Mouse (Mus musculus): ENCODE results near the gene Dapk2. TPM values are rescaled to one million over a fixed set of nuclear protein-coding genes. Genes with fewer than 3 reads are reported as not detected.

The Dapk2 gene
- polyA plus RNA-seq, 1 experiment from 2014 or later = 23.4 TPM

- Histone ChIP-seq H3K4me3 (ENCODE audit: low read depth, low read length) (no peak overlapping the region), H3K27me3 (ENCODE audit: insufficient read depth, low read length) (no peaks in the 10 kb centered on the region), H3K9me3 (ENCODE audit: low read length) (no peaks in the 10 kb centered on the region), H3K4me2 (ENCODE audit: low read depth, low read length) (no peak overlapping the region), H3K4me1 (ENCODE audit: insufficient read depth) (peaks cover 42% of the 10 kb centered on the region), H3K27ac (ENCODE audit: low read depth) (no peak overlapping the region), H3K9ac (replicated peaks) (no peak overlapping the region), H3K36me3 (replicated peaks; ENCODE audit: insufficient read depth, low read length) (peaks cover 2% of the 10 kb centered on the region; the same call in 1 of the 2 replicates)
- no peak for ATAC-seq
- no peak for DNase-seq
- WGBS (ENCODE audit: insufficient replicate concordance) = 75% methylated on average over 4 of the region's 4 CpGs
- no peak for TF ChIP-seq EP300 (IDR thresholded peaks at IDR 0.05; ENCODE audit: low read depth)
Observed at GRCm38 (mm10) chr9:66241722-66242121, 83.7 kb downstream of the Dapk2 start.

DNA sequence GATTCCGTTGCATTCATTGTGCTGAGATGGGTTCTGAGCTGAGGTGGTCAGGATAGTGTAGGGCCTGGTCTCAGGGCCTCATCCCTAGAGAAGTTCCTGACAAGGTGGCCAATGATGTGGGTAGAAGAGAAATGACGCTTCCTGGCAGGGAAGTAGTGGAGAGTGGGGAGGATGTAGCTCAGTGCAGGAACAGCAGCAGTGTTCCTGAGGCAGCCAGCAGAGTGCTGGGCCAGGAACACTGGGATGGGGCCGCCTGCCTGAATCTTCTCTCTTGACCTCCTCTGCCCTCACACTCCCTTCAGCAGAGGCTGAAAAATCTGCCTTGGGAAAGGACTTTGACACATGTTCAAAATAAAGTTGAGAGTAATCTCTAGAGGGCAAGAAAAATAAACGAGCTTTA lies 85.2 kb downstream of the Dapk2 start:
- H3K27ac ChIP-seq (ENCODE audit: low read depth) = no peak overlapping the region; the same call in 1 of the 2 replicates
- no peak overlapping the region for H3K4me3 ChIP-seq (ENCODE audit: low read depth, low read length)
- TF ChIP-seq CTCF (IDR thresholded peaks at IDR 0.05; ENCODE audit: low read depth) (no peak), EP300 (IDR thresholded peaks at IDR 0.05; ENCODE audit: low read depth) (no peak)
- no peaks in the 10 kb centered on the region for H3K9me3 ChIP-seq (ENCODE audit: low read length)
- 71% methylated on average over 4 of the region's 4 CpGs for WGBS (ENCODE audit: insufficient replicate concordance)
- no peaks in the 10 kb centered on the region for H3K27me3 ChIP-seq (ENCODE audit: insufficient read depth, low read length)
- H3K9ac ChIP-seq (replicated peaks) = no peak overlapping the region
- H3K36me3 ChIP-seq (replicated peaks; ENCODE audit: insufficient read depth, low read length) = peaks cover 2% of the 10 kb centered on the region
- H3K4me2 ChIP-seq (ENCODE audit: low read depth, low read length) = no peak overlapping the region
- DNase-seq (no peak), ATAC-seq (no peak)
- H3K4me1 ChIP-seq (ENCODE audit: insufficient read depth) = peaks cover 42% of the 10 kb centered on the region

DNA sequence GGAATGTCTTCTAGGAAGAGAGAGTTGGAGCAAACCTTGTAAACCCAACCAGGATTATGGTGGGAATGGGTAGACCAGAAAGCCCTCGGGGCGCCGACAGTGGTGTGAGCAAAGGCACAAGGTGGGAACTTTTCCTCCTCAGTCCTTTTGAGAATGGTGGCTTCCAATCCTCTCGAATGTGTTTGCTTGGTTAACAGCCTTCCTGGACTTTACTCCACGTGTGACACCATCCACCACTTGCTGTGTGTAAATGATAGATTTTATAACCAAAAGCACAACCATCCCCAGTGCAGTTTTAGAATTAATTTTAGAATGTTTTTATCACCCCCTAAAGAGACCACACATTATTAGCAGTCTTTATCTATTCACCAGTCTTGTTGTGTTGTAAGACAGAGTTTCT lies 86.1 kb downstream of the Dapk2 start:
- Histone ChIP-seq H3K27ac (ENCODE audit: low read depth) (peak overlapping the region; percentile 53), H3K4me3 (ENCODE audit: low read depth, low read length) (no peak overlapping the region), H3K4me2 (ENCODE audit: low read depth, low read length) (no peak overlapping the region), H3K9me3 (ENCODE audit: low read length) (no peaks in the 10 kb centered on the region), H3K4me1 (ENCODE audit: insufficient read depth) (peaks cover 40% of the 10 kb centered on the region), H3K27me3 (ENCODE audit: insufficient read depth, low read length) (no peaks in the 10 kb centered on the region), H3K36me3 (replicated peaks; ENCODE audit: insufficient read depth, low read length) (peaks cover 6% of the 10 kb centered on the region), H3K9ac (replicated peaks) (no peak overlapping the region)
- WGBS (ENCODE audit: insufficient replicate concordance) = 70% methylated on average over 5 of the region's 5 CpGs
- ATAC-seq = peak; percentile 64; the same call in 1 of the 2 replicates
- no peak for DNase-seq
- TF ChIP-seq EP300 (IDR thresholded peaks at IDR 0.05; ENCODE audit: low read depth) = no peak
- no peak for TF ChIP-seq CTCF (IDR thresholded peaks at IDR 0.05; ENCODE audit: low read depth)

DNA sequence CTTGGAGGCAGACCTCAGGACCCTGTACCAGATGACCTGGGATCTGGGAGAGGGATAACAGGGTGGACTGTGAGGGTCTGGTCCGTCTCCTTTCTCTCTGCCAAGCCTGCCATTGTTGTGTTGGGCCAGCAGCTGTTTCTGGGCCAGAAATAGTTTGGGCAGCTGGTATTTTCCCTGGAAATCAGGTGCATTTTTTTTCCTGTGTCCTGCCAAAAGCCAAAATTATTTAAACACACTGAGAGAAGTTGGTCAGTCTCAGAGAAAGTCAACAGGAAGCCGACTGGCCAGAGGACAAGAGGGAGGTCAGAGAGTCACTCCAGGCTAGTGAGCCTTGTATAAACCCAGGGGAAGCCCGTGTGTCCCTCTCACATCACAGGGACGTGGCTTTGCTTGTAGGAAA lies 87.7 kb downstream of the Dapk2 start:
- DNase-seq = no peak
- WGBS (ENCODE audit: insufficient replicate concordance) = 39% methylated on average over 4 of the region's 4 CpGs
- no peaks in the 10 kb centered on the region for H3K27me3 ChIP-seq (ENCODE audit: insufficient read depth, low read length)
- ATAC-seq = no peak
- peaks cover 6% of the 10 kb centered on the region for H3K36me3 ChIP-seq (replicated peaks; ENCODE audit: insufficient read depth, low read length)
- H3K4me2 ChIP-seq (ENCODE audit: low read depth, low read length) = no peak overlapping the region
- no peak overlapping the region for H3K4me3 ChIP-seq (ENCODE audit: low read depth, low read length)
- H3K9me3 ChIP-seq (ENCODE audit: low read length) = no peaks in the 10 kb centered on the region
- peak overlapping the region; percentile 58 for H3K27ac ChIP-seq (ENCODE audit: low read depth)
- peaks cover 29% of the 10 kb centered on the region for H3K4me1 ChIP-seq (ENCODE audit: insufficient read depth)
- no peak overlapping the region for H3K9ac ChIP-seq (replicated peaks)
- TF ChIP-seq EP300 (IDR thresholded peaks at IDR 0.05; ENCODE audit: low read depth) (no peak), CTCF (IDR thresholded peaks at IDR 0.05; ENCODE audit: low read depth) (no peak)

- no peak for TF ChIP-seq CTCF (IDR thresholded peaks at IDR 0.05; ENCODE audit: low read depth)
- no peak for TF ChIP-seq EP300 (IDR thresholded peaks at IDR 0.05; ENCODE audit: low read depth)
- no peak overlapping the region for H3K27ac ChIP-seq (ENCODE audit: low read depth)
- H3K4me1 ChIP-seq (ENCODE audit: insufficient read depth) = peaks cover 22% of the 10 kb centered on the region
- H3K9me3 ChIP-seq (ENCODE audit: low read length) = no peaks in the 10 kb centered on the region
- no peak overlapping the region for H3K4me2 ChIP-seq (ENCODE audit: low read depth, low read length)
- no peak overlapping the region for H3K9ac ChIP-seq (replicated peaks)
- no peaks in the 10 kb centered on the region for H3K27me3 ChIP-seq (ENCODE audit: insufficient read depth, low read length)
- 87% methylated on average over 6 of the region's 6 CpGs for whole genome bisulfite sequencing (ENCODE audit: insufficient replicate concordance)
- no peak for ATAC-seq
- DNase-seq = no peak
- H3K4me3 ChIP-seq (ENCODE audit: low read depth, low read length) = no peak overlapping the region
- H3K36me3 ChIP-seq (replicated peaks; ENCODE audit: insufficient read depth, low read length) = peaks cover 7% of the 10 kb centered on the region
Observed at GRCm38 (mm10) chr9:66249281-66249680, 91.3 kb downstream of the Dapk2 start.

DNA sequence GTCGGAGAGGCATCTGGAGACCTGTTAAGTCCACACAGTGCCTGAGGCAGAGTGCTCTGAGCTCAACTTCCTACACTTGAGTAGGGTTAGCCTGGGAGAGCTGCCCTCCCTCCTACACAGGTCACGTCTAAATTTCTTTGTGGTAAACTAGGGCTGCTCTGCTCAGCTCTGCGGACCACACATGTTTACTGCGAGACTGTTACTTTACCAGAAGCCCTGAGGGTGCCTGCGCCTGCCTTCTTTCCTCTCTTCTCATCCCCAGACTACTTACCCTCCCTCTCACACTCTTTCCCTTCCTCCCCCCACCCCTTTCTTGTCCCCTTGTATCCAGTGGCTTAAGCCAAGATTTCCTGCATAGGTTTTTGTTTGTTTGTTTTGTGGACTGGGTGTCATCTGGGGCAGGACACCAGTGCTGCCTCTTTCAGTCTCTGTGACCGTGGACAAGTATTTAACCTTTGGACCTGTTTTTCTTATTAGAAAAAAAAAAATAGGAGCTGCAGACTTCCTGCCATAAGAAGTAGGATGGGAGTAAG lies 93.2 kb downstream of the Dapk2 start:
- 46% methylated on average over 6 of the region's 6 CpGs for WGBS (ENCODE audit: insufficient replicate concordance)
- DNase-seq (no peak), ATAC-seq (peak; percentile 49; the same call in 1 of the 2 replicates)
- peak overlapping the region; percentile 64 for H3K27ac ChIP-seq (ENCODE audit: low read depth)
- H3K9me3 ChIP-seq (ENCODE audit: low read length) = no peaks in the 10 kb centered on the region
- H3K36me3 ChIP-seq (replicated peaks; ENCODE audit: insufficient read depth, low read length) = peaks cover 17% of the 10 kb centered on the region
- H3K4me3 ChIP-seq (ENCODE audit: low read depth, low read length) = no peak overlapping the region
- H3K4me1 ChIP-seq (ENCODE audit: insufficient read depth) = peaks cover 13% of the 10 kb centered on the region
- no peak overlapping the region for H3K4me2 ChIP-seq (ENCODE audit: low read depth, low read length)
- no peaks in the 10 kb centered on the region for H3K27me3 ChIP-seq (ENCODE audit: insufficient read depth, low read length)
- TF ChIP-seq EP300 (IDR thresholded peaks at IDR 0.05; ENCODE audit: low read depth) (no peak), CTCF (IDR thresholded peaks at IDR 0.05; ENCODE audit: low read depth) (no peak)
- no peak overlapping the region for H3K9ac ChIP-seq (replicated peaks)
